Mouse (Mus musculus): Measurements from ENCODE around the gene Ciao2b.

The Ciao2b gene

GRCm38 (mm10) chr8:104620765-104621164 is 21.0 kb downstream of the Ciao2b start:
- no peak for DNase-seq (ENCODE audit: low spot score in 2 of 2)

- DNase-seq (ENCODE audit: low spot score in 2 of 2), result no peak
Observed at GRCm38 (mm10) chr8:104613119-104613518, 28.6 kb downstream of the Ciao2b start.

- DNase-seq (ENCODE audit: low spot score in 2 of 2), result no peak
Observed at GRCm38 (mm10) chr8:104611613-104612012, 30.2 kb downstream of the Ciao2b start.

DNA sequence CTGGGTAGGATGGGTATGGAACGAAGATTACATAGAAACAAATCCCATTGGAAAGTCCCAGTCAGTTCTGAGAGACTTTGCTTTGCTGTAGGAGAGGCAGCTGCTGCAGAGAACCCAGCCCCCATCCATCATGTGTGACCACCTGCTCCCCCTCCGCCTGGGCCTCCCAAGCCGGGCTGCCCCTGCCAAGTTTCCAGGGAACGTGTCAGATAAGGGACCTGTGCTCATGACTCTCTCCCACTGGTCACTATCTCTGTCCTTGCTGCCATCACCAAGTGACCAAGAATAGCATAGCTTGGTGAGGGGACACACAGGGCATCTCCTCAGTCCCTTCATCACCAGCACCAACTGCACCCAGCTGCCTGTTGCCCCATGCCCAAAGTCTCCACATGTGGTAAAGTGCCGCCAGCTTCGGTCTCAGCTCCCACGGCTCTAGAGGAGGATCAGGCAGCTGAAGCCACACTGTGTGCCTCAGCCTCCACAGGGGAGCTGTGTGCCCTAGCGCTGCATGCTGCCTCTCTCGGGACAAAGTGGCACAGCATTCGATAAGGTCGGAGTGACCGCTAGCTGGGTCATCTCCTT is 31.5 kb downstream of the Ciao2b start:
- DNase-seq (ENCODE audit: low spot score in 2 of 2), result no peak

- DNase-seq (ENCODE audit: low spot score in 2 of 2), result no peak
Observed at GRCm38 (mm10) chr8:104609222-104609621, 32.5 kb downstream of the Ciao2b start.

GRCm38 (mm10) chr8:104607944-104608343 is 33.8 kb downstream of the Ciao2b start:
- DNase-seq (ENCODE audit: low spot score in 2 of 2), result no peak

DNA sequence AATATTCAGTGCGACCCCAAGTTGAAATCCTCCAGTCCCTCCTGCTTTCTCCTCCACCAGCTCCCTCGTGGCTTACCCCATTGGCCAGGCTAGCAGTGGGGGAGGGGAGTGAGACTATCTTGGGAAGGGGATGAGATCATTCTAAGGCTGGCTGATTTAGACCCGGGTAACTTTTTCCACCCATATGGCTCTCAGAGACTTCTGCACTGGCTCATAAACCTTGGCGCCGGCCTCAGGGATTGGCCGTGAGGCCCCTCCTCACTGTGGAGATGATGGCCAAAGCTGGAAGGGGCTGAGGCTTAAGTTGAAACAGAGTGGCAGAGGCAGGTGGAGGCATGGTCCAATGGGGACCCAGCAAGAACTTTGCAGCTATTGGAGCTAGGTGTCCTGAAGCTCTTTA is 35.4 kb downstream of the Ciao2b start:
- no peak for DNase-seq (ENCODE audit: low spot score in 2 of 2)

- no peak for DNase-seq (ENCODE audit: low spot score in 2 of 2)
Observed at GRCm38 (mm10) chr8:104603245-104603593, 38.5 kb downstream of the Ciao2b start.

GRCm38 (mm10) chr8:104602468-104603244 is 39.1 kb downstream of the Ciao2b start:
- peak; percentile 68 to 69 for DNase-seq (ENCODE audit: low spot score in 2 of 2)

GRCm38 (mm10) chr8:104601941-104602371 is 39.8 kb downstream of the Ciao2b start:
- DNase-seq (ENCODE audit: low spot score in 2 of 2), result no peak

- DNase-seq (ENCODE audit: low spot score in 2 of 2), result no peak
Observed at GRCm38 (mm10) chr8:104601386-104601785, 40.4 kb downstream of the Ciao2b start.

DNA sequence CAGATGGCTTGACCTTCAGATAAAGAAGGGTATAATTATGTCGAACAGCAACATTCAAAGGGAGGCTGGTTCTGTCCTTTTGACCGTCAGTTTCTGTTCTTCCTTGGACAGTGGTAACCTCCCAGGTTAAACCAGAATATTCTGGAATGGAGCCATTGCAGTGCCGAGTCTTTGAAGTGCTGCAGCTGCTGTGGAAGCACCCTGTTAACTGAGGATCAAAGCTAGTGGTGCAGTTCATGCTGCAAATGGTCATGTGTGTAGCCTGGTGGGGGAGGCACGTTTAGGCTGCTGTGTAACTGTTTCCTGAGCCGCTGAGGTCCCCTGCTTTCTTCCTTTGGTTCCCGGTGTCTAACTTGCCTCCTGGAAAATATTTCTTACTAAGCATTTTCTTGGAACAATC is 43.3 kb downstream of the Ciao2b start:
- no peak for DNase-seq (ENCODE audit: low spot score in 2 of 2)

DNA sequence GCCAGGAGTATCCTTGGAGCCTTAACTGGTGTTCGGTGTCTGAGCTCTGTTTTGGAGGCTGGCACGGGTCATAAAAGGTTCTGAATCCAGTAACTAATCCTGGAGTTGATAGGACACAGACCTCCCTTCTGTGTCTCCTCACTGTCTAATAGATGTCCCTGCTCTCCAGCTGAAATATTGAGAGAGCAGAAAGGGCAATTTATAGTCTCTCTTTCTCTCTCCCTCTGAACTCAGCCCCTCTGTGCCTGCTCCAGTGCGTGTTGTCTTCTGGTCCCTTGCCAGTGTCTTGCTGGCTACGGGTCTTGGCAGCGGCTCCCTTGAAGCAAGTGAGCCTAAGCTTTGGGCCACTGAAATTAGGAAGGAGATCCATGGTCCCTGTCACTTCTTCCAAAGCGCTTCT is 44.1 kb downstream of the Ciao2b start:
- no peak for DNase-seq (ENCODE audit: low spot score in 2 of 2)

- peak in 1 of 2 experiments; percentile 13 for DNase-seq (ENCODE audit: low spot score in 2 of 2)
Observed at GRCm38 (mm10) chr8:104595773-104596536, 45.8 kb downstream of the Ciao2b start.

GRCm38 (mm10) chr8:104594611-104595362 is 47.0 kb downstream of the Ciao2b start:
- DNase-seq (ENCODE audit: low spot score in 2 of 2), result no peak

GRCm38 (mm10) chr8:104593536-104594325 is 48.0 kb downstream of the Ciao2b start:
- DNase-seq (ENCODE audit: low spot score in 2 of 2), result no peak

GRCm38 (mm10) chr8:104592566-104592965 is 49.2 kb downstream of the Ciao2b start:
- no peak for DNase-seq (ENCODE audit: low spot score in 2 of 2)

DNA sequence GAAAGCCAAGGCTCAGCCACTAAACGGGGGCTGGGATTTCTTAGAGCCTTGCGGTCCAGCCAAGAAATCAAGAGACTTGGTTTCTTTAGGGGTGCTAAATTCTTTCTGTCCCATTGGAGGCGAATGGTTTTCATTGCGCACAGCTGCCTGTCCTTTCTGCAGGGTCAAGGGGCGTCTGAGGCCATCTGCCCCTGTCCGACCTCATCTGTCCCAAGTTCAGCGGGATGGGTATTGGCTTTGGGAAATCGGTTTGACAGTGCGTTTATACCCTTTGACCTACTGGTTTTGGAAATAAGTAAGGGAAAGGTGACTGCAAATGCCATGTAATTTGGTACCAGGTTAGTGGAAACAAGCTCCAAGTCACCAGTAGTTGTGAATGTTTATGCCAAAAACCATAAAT is 49.9 kb downstream of the Ciao2b start:
- no peak for DNase-seq (ENCODE audit: low spot score in 2 of 2)

DNA sequence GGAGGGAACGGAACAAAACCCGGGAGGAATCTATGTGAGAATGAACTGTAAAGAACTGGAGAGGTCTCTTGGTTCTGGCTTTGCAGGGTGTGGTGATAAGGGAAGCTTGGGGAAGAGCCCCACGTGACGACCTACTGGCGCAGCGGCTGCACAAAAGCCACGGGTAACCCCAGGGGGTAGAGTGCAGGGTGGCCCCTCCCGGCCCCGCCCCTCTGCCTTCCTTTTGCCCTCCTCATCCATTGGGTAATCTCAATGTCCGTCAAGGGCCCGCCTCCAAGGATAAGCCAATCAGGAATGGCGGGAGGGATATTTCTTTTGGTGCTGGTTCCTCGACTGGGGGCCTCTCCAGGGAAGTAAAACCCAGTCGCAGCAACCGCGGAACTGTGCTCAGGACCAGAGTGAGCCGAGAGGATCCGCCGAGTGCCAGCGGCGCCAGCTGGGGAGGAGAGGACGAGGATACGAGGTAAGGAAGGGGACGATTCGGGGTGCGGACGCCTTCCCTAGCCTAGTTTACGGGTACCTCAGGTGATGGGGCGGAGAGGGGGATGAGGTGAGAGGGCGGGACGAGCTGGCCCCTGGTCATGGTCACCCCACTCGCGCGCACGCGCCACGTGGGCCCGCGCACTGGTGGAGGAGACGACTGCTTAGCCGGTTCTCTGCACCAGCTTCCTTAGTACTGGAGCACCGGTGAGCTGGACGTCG is 50.5 kb downstream of the Ciao2b start, which contains the start of gene Pdp2:
TSS of gene Pdp2 (plus strand) at position 319 of the 702 bp plus-strand sequence.
- DNase-seq (ENCODE audit: low spot score in 2 of 2), result peak; percentile 91 to 93

DNA sequence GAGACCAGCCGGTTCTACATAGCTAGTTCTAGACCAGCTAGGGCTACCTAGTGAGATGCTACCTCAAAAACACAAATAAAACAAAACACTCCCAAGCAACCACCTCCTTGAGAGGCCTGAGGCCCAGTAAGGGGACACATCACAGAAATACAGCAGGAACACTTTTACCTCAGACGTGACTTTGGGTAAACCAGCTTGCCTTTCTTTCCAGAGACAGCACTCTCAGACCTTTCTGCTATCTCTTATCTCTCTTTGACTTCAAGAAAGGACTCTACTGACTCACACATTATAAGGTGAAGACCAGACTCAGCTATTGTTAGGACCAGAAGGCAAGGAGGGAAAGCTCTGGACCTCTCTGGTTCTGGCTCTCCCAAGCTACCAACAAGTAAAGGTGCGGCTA is 51.5 kb downstream of the Ciao2b start:
- DNase-seq (ENCODE audit: low spot score in 2 of 2), result no peak

All from spleen, postnatal 36 days (tissue).